Mouse (Mus musculus) c-Kit-negative CD71-positive TER-119-positive erythroid progenitor cells, embryonic 14.5 days (primary cell): Measurements from ENCODE around the gene Ece2.
"Not testable (repeated sequence)": the region's sequence is repeated elsewhere in the genome, so short reads cannot be mapped to it uniquely, and the experiment has no call there.

Experiments
- DNase-seq: peaks from one replicate; pipeline ENCODE4 v3.0.0-alpha.2; 2013; ENCODE audit warnings: low read depth, low spot score

Ece2 gene

DNA sequence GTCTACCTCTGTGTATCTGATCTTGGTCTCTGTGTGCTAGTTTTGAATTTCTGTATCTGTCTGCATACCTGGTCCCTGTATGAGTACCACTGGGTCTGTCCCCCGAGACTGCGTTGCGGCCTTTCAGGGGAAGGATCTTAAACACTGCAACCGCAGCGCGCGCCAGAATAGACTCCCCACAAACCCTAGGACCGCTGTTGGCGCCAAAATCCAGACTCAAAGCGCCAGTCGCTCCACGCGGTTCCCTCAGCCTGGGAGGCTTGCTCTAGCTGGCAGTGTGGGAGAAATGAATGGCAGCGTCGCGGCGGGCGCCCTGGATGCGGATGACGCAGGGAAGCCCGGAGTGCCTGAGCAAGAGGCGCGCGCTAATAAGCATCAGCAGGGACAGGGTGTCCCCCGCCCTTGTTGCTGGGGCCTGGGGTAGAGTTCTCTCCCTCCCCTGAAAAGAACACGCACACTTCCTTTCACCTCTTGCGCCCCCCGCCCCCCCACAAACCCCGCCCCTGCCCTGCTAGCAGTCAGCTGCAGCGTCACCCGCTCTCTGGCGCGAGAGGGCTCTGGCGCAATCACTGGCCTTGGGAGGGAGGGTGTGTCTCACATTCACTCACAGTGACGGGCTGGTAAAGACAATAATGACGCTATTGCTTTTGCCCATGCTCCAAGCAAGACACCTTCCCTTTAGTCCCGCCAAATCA is 7.5 kb upstream of the Ece2 start:
- no peak for DNase-seq

DNA sequence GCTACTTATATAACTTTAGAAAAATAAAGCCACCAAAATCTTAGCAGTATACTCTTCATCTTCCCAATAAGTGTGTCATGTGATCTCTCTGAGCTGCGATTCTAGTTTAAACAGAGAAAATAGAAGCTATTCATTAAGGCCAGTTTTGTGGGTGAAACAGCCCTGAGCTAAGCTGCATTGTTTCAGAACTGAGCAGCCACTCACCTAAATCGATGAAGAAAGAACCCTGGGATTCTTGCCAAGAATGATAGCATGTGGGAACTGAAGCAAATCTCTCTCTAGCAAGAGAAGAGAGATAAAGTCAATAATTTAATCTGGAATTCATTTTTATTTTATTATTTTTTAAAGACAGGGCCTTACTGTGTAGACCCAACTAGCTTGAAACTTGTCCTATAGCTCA is 6.4 kb upstream of the Ece2 start:
- DNase-seq: no peak

DNA sequence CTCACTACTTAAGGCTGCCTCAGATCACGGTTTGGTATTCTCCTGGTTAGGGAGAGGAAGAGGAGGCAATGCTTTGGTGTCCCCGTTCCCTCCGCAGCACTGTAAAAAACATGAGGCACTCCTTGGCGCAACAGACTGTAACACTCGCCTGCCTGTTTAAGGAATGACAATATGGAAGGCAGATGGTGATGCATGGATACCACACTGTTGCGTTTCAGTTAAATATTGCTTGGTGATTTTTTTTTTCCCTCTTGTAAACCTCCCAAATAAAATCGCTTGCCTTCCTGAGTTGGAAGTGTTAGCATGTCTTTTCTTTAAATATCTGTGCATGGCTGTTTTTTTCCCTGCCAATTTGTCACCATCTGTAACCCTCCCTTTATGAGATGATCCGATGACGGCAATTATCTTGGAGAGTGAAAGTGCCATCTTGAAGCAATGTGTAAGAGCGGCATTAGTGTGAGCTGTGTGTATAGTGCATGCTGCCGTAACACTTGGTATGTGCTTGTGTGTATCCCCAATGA is 697 bp upstream of the Ece2 start:
- no peak for DNase-seq

DNA sequence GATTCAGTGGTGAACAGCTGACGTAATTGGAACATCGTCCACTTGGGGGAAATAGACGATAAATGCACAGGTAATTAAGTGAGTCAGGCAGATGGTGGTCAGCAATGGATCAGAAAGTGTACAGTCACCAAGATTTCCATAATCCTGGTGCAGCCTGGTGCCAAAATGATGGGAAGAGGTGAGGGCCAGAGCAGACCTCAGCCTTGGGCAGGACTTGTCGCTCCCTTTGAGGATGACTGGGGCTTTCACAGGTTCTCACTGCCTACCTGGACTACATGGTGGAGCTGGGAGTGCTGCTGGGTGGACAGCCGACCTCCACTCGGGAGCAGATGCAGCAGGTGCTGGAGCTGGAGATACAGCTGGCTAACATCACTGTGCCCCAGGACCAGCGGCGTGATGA is 7.8 kb downstream of the Ece2 start:
- DNase-seq: no peak

DNA sequence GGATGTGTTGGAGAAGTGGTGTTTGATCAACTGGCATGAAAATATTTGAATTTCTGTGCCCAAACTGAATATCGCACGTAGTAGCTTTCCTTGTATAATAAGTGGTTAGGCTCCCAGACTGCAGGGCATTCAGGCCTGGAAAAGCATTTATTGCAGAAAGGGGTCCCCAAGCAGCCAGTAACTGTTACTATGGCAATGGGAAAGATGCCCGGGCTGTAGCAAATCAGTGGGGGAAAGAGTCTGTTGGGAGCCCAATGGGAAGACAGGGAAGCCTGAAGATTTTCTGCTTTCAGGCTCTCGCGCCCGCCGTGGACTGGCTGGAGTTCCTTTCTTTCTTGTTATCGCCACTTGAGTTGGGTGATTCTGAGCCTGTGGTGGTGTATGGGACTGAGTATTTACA is 8.7 kb downstream of the Ece2 start:
- DNase-seq: no peak

- DNase-seq: no peak
Observed at GRCm38 (mm10) chr16:20642161-20642560, 12.5 kb downstream of the Ece2 start.

DNA sequence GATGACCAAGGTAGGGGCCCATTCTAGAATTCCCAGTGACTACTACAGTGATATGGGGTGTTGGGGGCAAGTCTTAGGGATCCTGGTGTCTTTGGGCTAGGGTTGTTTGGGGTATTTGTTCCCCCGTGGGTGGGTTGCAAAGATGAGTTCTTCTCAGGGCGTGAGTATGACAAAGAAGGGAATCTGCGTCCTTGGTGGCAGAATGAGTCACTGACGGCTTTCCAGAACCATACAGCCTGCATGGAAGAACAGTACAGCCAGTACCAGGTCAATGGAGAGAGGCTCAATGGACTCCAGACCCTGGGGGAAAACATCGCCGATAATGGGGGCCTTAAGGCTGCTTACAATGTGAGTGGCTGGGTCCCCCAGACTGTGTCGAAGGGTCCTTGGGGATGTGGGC is 14.3 kb downstream of the Ece2 start:
- DNase-seq: no peak

DNA sequence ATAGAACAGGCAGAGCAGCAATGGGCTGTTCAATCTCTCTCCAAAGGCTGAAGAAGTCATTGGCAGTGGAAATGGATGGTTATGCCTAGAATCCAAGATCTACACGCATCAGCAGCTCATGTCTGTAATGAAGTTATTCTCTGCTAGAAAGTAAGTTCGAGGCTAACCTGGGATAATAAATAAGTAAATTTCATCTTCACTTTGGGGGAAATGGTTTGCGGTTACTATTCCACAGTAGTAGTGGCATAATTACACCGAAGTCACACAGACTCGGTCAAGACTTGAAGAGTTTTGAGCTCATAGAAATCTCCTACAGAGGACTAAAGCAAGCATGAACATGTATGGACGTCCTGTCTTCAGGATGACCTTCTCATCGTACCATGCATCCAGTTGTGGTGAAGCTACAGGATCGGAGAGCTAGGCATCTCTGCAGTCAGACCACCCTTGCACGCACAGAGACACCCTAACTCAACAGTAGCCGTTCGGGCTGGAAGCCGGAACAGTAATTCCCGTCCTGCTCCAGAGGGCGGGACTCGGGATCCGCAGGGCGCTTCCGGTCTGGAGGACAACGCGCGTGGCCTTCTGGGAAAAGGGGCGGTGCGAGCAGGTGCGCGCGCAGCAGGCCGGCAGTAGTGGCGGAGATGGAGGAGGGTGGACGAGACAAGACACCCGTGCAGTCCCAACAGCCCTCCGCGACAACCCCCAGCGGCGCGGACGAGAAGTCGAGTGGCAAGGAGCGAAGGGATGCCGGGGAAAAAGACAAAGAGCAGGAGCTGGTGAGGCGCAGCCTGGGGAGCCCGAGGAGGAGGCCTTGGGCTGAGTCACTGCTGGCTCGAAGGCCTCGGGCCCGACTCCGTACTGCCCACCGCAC is 21.7 kb downstream of the Ece2 start, which contains the start of gene Psmd2:
Gene Psmd2, plus strand, starts transcription at position 577 of the 871 bp plus-strand sequence.
- DNase-seq: peak; percentile 91

DNA sequence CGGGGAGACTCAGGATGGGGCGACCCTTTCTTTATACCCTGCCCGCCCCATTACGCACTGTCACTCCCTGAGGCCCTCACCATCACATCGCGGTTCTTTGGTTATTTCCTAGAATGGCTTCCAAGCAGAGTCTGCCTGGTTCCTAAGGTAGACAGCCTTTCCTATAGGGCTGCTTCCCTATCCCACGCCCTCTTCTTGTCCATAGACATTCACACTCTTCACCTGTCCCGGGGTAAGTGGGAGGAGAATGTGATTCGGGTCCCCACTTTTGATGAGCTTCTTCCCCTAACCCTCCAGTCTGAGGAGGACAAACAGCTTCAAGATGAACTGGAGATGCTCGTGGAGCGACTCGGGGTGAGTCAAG is 22.3 kb downstream of the Ece2 start:
- no peak for DNase-seq

- DNase-seq: no peak
Observed at GRCm38 (mm10) chr16:20653315-20653714, 23.7 kb downstream of the Ece2 start.

- DNase-seq: no peak
Observed at GRCm38 (mm10) chr16:20657661-20658060, 28.0 kb downstream of the Ece2 start.

DNA sequence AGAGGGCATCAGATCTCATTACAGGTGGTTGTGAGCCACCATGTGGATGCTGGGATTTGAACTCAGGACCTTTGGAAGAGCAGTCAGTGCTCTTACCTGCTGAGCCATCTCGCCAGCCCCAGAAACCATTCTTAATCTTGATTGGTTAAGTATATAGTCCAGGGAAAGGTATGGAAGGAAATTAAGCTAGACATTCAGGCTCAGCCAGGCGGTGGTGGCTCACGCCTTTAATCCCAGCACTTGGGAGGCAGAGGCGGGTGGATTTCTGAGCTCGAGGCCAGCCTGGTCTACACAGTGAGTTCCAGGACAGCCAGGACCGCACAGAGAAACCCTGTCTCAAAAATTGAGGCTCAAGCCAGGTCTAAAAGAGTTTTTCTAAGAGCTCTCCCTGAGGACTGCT is 38.4 kb downstream of the Ece2 start, which contains the start of gene Eif4g1:
Gene Eif4g1, plus strand, starts transcription at position 301 of the 400 bp plus-strand sequence.
- DNase-seq: not testable (repeated sequence)

DNA sequence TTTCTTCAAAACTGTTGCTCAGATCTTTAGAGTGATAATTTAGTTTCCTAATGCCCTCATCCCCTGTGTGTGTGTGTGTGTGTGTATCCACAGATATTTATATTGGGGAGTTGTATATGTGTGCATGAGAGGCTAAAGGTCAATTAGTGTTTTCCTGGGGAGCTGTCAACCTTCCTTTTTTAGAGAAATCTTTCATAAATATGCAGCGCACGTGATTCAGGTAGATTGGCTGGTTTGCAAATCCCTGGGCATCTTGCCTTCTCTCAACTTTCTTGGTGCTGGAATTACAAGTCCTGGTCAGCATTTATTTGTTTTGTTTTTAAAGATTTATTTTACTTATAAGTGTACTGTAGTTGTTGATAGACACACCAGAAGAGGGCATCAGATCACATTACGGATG is 40.7 kb downstream of the Ece2 start:
- no peak for DNase-seq

DNA sequence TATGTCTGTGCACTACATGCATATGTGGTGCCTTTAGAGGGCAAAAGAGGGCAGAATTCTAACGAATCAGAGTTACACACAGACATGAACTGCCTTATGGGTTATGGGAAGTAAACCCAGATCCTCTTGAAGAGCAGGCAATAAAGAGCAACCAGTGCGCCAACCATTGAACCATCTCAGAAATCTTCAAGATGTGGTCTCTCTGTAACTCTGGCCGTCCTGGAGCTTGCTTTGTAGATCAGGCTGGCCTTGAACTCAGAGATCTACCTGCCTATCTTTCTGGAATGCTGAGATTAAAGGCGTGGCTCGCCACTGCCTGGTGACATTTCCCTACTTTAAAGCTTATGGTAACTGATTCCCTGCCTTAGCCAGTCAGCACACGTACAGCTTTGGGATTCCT is 42.3 kb downstream of the Ece2 start:
- no peak for DNase-seq

GRCm38 (mm10) chr16:20672500-20672902 is 42.9 kb downstream of the Ece2 start:
- DNase-seq: peak; percentile 81

- DNase-seq: no peak
Observed at GRCm38 (mm10) chr16:20672965-20673705, 43.5 kb downstream of the Ece2 start.

DNA sequence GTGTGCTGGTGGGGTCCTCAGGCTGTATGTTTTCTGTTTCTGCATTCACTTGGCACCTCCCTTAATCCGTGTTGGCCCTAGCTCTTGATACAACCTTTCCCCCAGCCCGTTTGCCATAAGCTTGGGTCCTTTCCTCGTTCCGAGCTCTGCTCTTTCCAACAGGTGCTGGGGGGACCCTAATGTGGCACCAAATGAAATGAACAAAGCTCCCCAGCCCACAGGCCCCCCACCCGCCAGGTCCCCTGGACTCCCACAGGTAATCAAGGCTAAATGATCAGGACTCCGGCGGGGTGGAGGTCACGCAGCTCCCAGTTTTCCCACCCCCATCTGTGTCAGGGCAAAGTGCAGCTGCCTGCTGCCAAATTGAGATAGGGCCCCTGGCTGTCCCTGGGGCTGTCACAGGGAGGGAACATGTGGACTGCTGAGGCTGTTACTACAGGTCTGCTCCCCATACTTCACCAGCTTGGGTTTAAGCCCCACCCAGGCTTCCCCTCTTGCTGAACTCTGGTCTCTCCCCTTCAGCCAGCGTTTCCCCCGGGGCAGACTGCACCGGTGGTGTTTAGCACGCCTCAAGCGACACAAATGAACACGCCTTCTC is 44.2 kb downstream of the Ece2 start:
- peak; percentile 39 for DNase-seq

DNA sequence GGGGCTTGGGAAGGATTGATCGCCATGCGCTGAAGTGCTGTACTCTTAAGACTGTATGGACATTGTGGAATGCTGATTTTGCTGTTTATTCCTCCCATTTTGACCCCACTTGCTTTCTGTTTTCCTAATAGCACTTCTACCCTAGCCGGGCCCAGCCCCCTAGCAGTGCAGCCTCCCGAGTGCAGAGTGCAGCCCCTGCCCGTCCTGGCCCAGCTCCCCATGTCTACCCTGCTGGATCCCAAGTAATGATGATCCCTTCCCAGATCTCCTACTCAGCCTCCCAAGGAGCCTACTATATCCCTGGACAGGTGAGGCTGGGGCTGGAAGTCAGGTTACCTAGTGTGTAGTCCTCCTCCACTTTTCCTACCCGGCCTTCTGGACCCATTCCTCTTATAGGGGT is 45.6 kb downstream of the Ece2 start:
- no peak for DNase-seq

- DNase-seq: no peak
Observed at GRCm38 (mm10) chr16:20676702-20677101, 47.1 kb downstream of the Ece2 start.

DNA sequence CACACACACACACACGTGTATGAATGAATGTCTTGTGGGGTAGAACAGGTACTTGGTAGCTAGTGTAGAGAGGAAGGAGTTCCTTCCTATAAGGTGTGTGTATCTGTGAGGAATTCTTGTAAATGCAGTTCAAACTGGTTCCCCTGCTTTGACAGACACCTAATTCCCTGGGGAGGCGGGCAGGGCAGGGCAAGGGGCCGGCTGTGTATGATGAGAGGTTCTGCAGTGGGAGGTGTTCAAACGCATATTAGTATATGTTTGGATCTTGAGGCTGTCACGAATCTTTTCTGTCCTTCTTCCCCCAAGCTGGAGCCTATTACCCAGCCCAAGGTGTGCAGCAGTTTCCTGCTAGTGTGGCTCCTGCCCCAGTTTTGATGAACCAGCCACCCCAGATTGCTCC is 47.8 kb downstream of the Ece2 start:
- DNase-seq: no peak

GRCm38 (mm10) chr16:20677974-20678675 is 48.5 kb downstream of the Ece2 start:
- peak; percentile 53 for DNase-seq
